Mouse (Mus musculus): ENCODE results near the gene Cdc42se1.

- TF ChIP-seq HCFC1 (IDR thresholded peaks at IDR 0.05; ENCODE audit: low read depth, low read length) (no peak), CTCF (IDR thresholded peaks at IDR 0.05 in 2 of 3, conservative IDR thresholded peaks at IDR 0.05 in 1 of 3; ENCODE audit: control insufficient read depth in 1 of 3, insufficient read depth in 1 of 3, low read depth in 2 of 3, low read length in 3 of 3, poor library complexity in 1 of 3, severe bottlenecking in 1 of 3) (peak in 1 of 3 experiments; percentile 31; a peak in 1 of 6 replicates), GATA1 (IDR thresholded peaks at IDR 0.05; ENCODE audit: low read depth, low read length) (no peak), GABPA (IDR thresholded peaks at IDR 0.05; ENCODE audit: low read depth, low read length) (no peak), KAT2A (conservative IDR thresholded peaks at IDR 0.05; ENCODE audit: low read depth, low read length) (no peak), MXI1 (IDR thresholded peaks at IDR 0.05; ENCODE audit: low read depth, low read length) (no peak), POLR2A (IDR thresholded peaks at IDR 0.05; ENCODE audit: control insufficient read depth in 1 of 2, insufficient read depth in 1 of 2, low read depth in 1 of 2, low read length in 2 of 2, poor library complexity in 1 of 2) (no peak), RAD21 (IDR thresholded peaks at IDR 0.05; ENCODE audit: low read depth, low read length) (no peak), MAFK (IDR thresholded peaks at IDR 0.05; ENCODE audit: borderline replicate concordance, low read depth, low read length) (no peak), NELFE (IDR thresholded peaks at IDR 0.05; ENCODE audit: low read depth, low read length) (no peak), NRF1 (IDR thresholded peaks at IDR 0.05; ENCODE audit: insufficient read depth, low read depth, low read length, poor library complexity, severe bottlenecking) (no peak), EP300 (IDR thresholded peaks at IDR 0.05; ENCODE audit: low read depth in 1 of 2, low read length in 2 of 2) (no peak), RCOR1 (IDR thresholded peaks at IDR 0.05; ENCODE audit: low read depth, low read length) (no peak), SIN3A (IDR thresholded peaks at IDR 0.05; ENCODE audit: low read length) (no peak)
Measured at GRCm38 (mm10) chr3:95274453-95274852, 45.9 kb downstream of the Cdc42se1 start.
